Mouse (Mus musculus) stomach, embryonic 14.5 days (tissue): ENCODE measurements at regions not wholly inside any gene's neighbourhood (a gene's known extent, or its start where the extent isn't known, plus 50 kb on each side); places are given as distances from the start of the nearest gene placed in this dataset.

Experiments used
- ATAC-seq: fragments of 200-750 bp; cut with Nextera tagmentation; 2 replicates; pipeline ENCODE4 v1.8.0; 2017; ENCODE audit warnings: low read depth, moderate TSS enrichment; ENCODE audit not compliant: insufficient number of reproducible peaks, insufficient read depth, low FRiP score
- H3K27ac ChIP-seq: fragments of 300-500 bp; sonication (generic); 2 replicates; pipeline ENCODE4 v1.5.1; 2014; ENCODE audit warnings: mild to moderate bottlenecking, low read length, moderate library complexity, mixed read lengths
- H3K27me3 ChIP-seq: fragments of 300-500 bp; sonication (generic); 2 replicates; pipeline ENCODE4 v1.6.1; 2014; ENCODE audit warnings: low read length, control low read depth, mixed read lengths; ENCODE audit not compliant: control insufficient read depth, insufficient read depth
- H3K36me3 ChIP-seq: fragments of 300-500 bp; sonication (generic); 2 replicates; pipeline ENCODE4 v1.6.1; 2014; ENCODE audit warnings: mild to moderate bottlenecking, control low read depth, low read length, moderate library complexity, mixed read lengths; ENCODE audit not compliant: control insufficient read depth, insufficient read depth
- H3K4me1 ChIP-seq: fragments of 300-500 bp; sonication (generic); 2 replicates; pipeline ENCODE4 v1.6.1; 2014; ENCODE audit warnings: low read length, control low read depth, mixed read lengths; ENCODE audit not compliant: control insufficient read depth, insufficient read depth
- H3K4me2 ChIP-seq: fragments of 300-500 bp; sonication (generic); replicated peaks from 2 replicates; pipeline ENCODE4 v1.6.1; 2014; ENCODE audit warnings: low read depth, low read length, control low read depth
- H3K4me3 ChIP-seq: fragments of 300-500 bp; sonication (generic); 2 replicates; pipeline ENCODE4 v1.5.1; 2014; ENCODE audit warnings: low read depth, low read length, control low read depth
- H3K9ac ChIP-seq: fragments of 300-500 bp; sonication (generic); replicated peaks from 2 replicates; pipeline ENCODE4 v1.6.1; 2014; ENCODE audit warnings: low read depth, mild to moderate bottlenecking, control low read depth, low read length, moderate library complexity, mixed read lengths
- H3K9me3 ChIP-seq: fragments of 300-500 bp; sonication (generic); 2 replicates; pipeline ENCODE4 v1.6.1; 2016; ENCODE audit warnings: low read depth, low read length, control low read depth; ENCODE audit not compliant: control insufficient read depth
- WGBS: fragments of 180-500 bp; shearing (Covaris S2); extraction: QIAGEN DNeasy Blood & Tissue Kit; methylation state at CpG from one replicate; pipeline ENCODE4 v1.1.7; 2014; 5-methylcytosine and 5-hydroxymethylcytosine counted together

DNA sequence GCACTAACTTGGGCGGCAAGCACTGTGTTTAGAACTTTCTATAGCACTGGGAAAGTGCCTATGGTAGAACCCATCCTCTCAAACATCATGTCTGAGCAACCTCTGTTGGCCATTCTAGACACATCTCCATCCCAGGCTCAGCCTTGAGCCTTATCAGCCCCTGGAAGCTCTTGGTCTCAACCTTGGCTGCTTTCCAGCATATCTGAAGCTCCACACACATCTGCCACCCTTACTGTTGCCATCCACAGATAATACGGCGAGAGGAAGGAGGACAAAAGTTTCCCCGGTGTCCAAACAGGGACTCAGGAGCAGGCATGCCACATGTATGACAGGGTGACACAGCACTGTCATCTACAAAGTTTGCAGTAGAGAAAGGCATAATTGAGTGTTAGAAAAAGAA is 71.4 kb upstream of the Lmcd1 start:
- 87% methylated on average over 4 of the region's 4 CpGs for WGBS

GRCm38 (mm10) chr6:112203321-112203720 is 70.2 kb upstream of the Lmcd1 start:
- no peak overlapping the region for H3K27ac ChIP-seq
- no peak overlapping the region for H3K9ac ChIP-seq
- H3K4me1 ChIP-seq = no peaks in the 10 kb centered on the region
- no peaks in the 10 kb centered on the region for H3K27me3 ChIP-seq
- WGBS = 17% methylated on average over 2 of the region's 2 CpGs
- no peaks in the 10 kb centered on the region for H3K9me3 ChIP-seq
- H3K36me3 ChIP-seq = no peaks in the 10 kb centered on the region
- no peak overlapping the region for H3K4me2 ChIP-seq
- no peak overlapping the region for H3K4me3 ChIP-seq
- ATAC-seq = no peak

More for the DNA sequence above, 71.4 kb upstream of the Lmcd1 start:
- Histone ChIP-seq H3K36me3 (no peaks in the 10 kb centered on the region), H3K4me3 (no peak overlapping the region), H3K9me3 (no peaks in the 10 kb centered on the region), H3K4me2 (no peak overlapping the region), H3K27ac (no peak overlapping the region), H3K9ac (no peak overlapping the region), H3K27me3 (no peaks in the 10 kb centered on the region), H3K4me1 (no peaks in the 10 kb centered on the region)
- ATAC-seq = no peak

GRCm38 (mm10) chr6:112204956-112205355 is 68.6 kb upstream of the Lmcd1 start:
- no peak overlapping the region for H3K27ac ChIP-seq
- H3K27me3 ChIP-seq = no peaks in the 10 kb centered on the region
- ATAC-seq = no peak
- no peak overlapping the region for H3K4me2 ChIP-seq
- no peaks in the 10 kb centered on the region for H3K4me1 ChIP-seq
- no peaks in the 10 kb centered on the region for H3K9me3 ChIP-seq
- no peak overlapping the region for H3K4me3 ChIP-seq
- H3K9ac ChIP-seq = no peak overlapping the region
- WGBS = 66% methylated on average over 2 of the region's 2 CpGs
- no peaks in the 10 kb centered on the region for H3K36me3 ChIP-seq

GRCm38 (mm10) chr6:112205420-112205995 is 68.0 kb upstream of the Lmcd1 start:
- Histone ChIP-seq H3K4me2 (no peak overlapping the region), H3K9ac (no peak overlapping the region), H3K4me1 (peaks cover 3% of the 10 kb centered on the region; the same call in 1 of the 2 replicates), H3K9me3 (no peaks in the 10 kb centered on the region), H3K27me3 (no peaks in the 10 kb centered on the region), H3K27ac (no peak overlapping the region), H3K36me3 (no peaks in the 10 kb centered on the region), H3K4me3 (no peak overlapping the region)
- WGBS = 79% methylated on average over 11 of the region's 11 CpGs
- ATAC-seq = no peak

DNA sequence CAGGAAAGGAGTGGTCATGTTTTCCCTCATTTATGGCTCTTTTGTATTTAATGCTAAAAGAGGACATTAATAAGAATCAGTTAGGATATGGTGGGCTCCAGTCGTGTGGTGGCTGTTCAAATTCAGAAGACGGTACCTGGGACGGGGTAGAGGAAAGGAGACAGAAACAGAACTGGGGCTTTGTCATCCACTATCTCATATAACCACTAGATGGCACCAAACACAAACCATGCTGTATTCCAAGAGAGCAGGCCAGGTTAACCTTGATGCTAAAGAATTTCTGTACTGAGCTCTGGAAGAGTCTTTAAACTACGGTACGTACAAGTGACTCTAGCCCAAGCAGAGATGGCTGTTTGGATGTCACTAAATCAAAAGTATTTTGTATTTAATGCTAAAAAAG is 66.3 kb upstream of the Lmcd1 start:
- H3K9me3 ChIP-seq = no peaks in the 10 kb centered on the region
- 27% methylated on average over 5 of the region's 5 CpGs for WGBS
- H3K27ac ChIP-seq = no peak overlapping the region
- no peak overlapping the region for H3K4me2 ChIP-seq
- no peaks in the 10 kb centered on the region for H3K27me3 ChIP-seq
- H3K4me1 ChIP-seq = peaks cover 4% of the 10 kb centered on the region; the same call in 1 of the 2 replicates
- no peak for ATAC-seq
- no peak overlapping the region for H3K9ac ChIP-seq
- H3K4me3 ChIP-seq = no peak overlapping the region
- H3K36me3 ChIP-seq = no peaks in the 10 kb centered on the region

- Histone ChIP-seq H3K4me2 (no peak overlapping the region), H3K9ac (no peak overlapping the region), H3K27ac (peak overlapping the region; percentile 59; the same call in 1 of the 2 replicates), H3K27me3 (no peaks in the 10 kb centered on the region), H3K9me3 (no peaks in the 10 kb centered on the region), H3K4me1 (peaks cover 4% of the 10 kb centered on the region; the same call in 1 of the 2 replicates), H3K36me3 (no peaks in the 10 kb centered on the region), H3K4me3 (no peak overlapping the region)
- peak; percentile 95 for ATAC-seq
- 24% methylated on average over 8 of the region's 8 CpGs for WGBS
Observed at GRCm38 (mm10) chr6:112210238-112210950, 63.2 kb upstream of the Lmcd1 start.

GRCm38 (mm10) chr6:112216868-112217267 is 56.7 kb upstream of the Lmcd1 start:
- Histone ChIP-seq H3K4me3 (no peak overlapping the region), H3K9ac (no peak overlapping the region), H3K27ac (no peak overlapping the region), H3K36me3 (no peaks in the 10 kb centered on the region), H3K9me3 (no peaks in the 10 kb centered on the region), H3K4me2 (no peak overlapping the region), H3K4me1 (no peaks in the 10 kb centered on the region), H3K27me3 (no peaks in the 10 kb centered on the region)
- ATAC-seq = no peak
- WGBS = 82% methylated on average over 3 of the region's 3 CpGs

DNA sequence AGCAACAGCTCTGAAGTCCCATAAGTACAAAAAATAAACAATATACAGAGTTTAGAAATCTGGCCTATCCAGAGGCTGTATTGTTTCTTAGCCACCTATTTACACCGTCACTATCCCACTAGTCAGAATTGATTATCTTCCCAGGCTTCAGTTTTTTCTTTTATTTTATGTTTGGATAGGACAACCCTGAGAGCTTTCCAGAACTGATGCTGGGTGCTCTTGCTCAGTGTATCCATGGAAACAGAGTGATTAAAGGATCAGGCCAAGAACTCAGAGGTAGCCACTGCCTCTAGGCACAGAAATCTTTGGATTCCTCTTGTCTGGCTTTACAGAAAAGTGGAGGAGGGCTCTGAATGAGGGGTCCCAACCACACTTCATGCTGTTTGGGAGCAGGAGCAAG is 55.3 kb upstream of the Lmcd1 start:
- WGBS = 77% methylated on average over 1 of the region's 1 CpGs

More for the DNA sequence above, 55.3 kb upstream of the Lmcd1 start:
- Histone ChIP-seq H3K36me3 (no peaks in the 10 kb centered on the region), H3K27me3 (no peaks in the 10 kb centered on the region), H3K4me3 (no peak overlapping the region), H3K9ac (no peak overlapping the region), H3K4me1 (no peaks in the 10 kb centered on the region), H3K9me3 (no peaks in the 10 kb centered on the region), H3K27ac (no peak overlapping the region), H3K4me2 (no peak overlapping the region)
- no peak for ATAC-seq
